Mouse (Mus musculus) thymus, adult 2 months (tissue): ENCODE data around the gene Notch3. TPM values are rescaled to one million over a fixed set of nuclear protein-coding genes. Genes with fewer than 3 reads are reported as not detected.

Experiments
- DNase-seq: peaks from one replicate; pipeline ENCODE4 v3.0.0; 2021
- H3K27ac ChIP-seq: fragments of 200-500 bp; 2 replicates; pipeline ENCODE4 v1.5.1; 2012; ENCODE audit warnings: low read length, control low read depth; ENCODE audit not compliant: control insufficient read depth, insufficient read depth
- H3K27me3 ChIP-seq: fragments of 200-500 bp; 2 replicates; pipeline ENCODE4 v1.6.1; 2012; ENCODE audit warnings: mild to moderate bottlenecking, low read length, moderate library complexity, mixed read lengths; ENCODE audit not compliant: control insufficient read depth, insufficient read depth
- H3K36me3 ChIP-seq: fragments of 200-500 bp; 2 replicates; pipeline ENCODE4 v1.6.1; 2012; ENCODE audit warnings: mild to moderate bottlenecking, low read length, moderate library complexity; ENCODE audit not compliant: control insufficient read depth, insufficient read depth
- H3K4me1 ChIP-seq: fragments of 200-500 bp; replicated peaks from 2 replicates; pipeline ENCODE4 v1.6.1; 2012; ENCODE audit warnings: low read length; ENCODE audit not compliant: control insufficient read depth, insufficient read depth
- H3K4me3 ChIP-seq: fragments of 200-500 bp; 2 replicates; pipeline ENCODE4 v1.5.1; 2012; ENCODE audit warnings: mild to moderate bottlenecking, low read length, control low read depth, moderate library complexity; ENCODE audit not compliant: control insufficient read depth, insufficient read depth
- CTCF ChIP-seq: fragments of 200-500 bp; IDR thresholded peaks from 2 replicates; pipeline ENCODE4 v1.5.1; 2012; ENCODE audit warnings: mild to moderate bottlenecking, control low read depth, low read length, moderate library complexity, borderline replicate concordance; ENCODE audit not compliant: control insufficient read depth, poor library complexity, insufficient read depth; ENCODE audit errors: extremely low read depth
- POLR2A ChIP-seq: fragments of 200-500 bp; IDR thresholded peaks from 2 replicates; pipeline ENCODE4 v1.6.1; 2012; ENCODE audit warnings: mild to moderate bottlenecking, low read length, control low read depth, moderate library complexity; ENCODE audit not compliant: control insufficient read depth, poor library complexity, insufficient read depth; ENCODE audit errors: extremely low read depth
- WGBS: fragments of 180-500 bp; shearing (Covaris S2); methylation state at CpG from one replicate; pipeline ENCODE4 v1.1.7; 2018; 5-methylcytosine and 5-hydroxymethylcytosine counted together
- polyA plus RNA-seq: library from polyadenylated mRNA; depleted of rRNA; stranded (reverse); fragments of >200 nt; gene quantifications from 2 replicates; pipeline ENCODE4 v1.2.3, GENCODE M21; 2012

Notch3 gene
- polyA plus RNA-seq, 1 experiment, result 63.0 TPM

GRCm38 (mm10) chr17:32158841-32159240 lies 7.8 kb downstream of the Notch3 start:
- DNase-seq, result no peak
- H3K27me3 ChIP-seq, result no peaks in the 10 kb centered on the region
- WGBS, result 90% methylated on average over 13 of the region's 13 CpGs

GRCm38 (mm10) chr17:32146718-32147117 lies 19.9 kb downstream of the Notch3 start:
- no peak for DNase-seq
- H3K27me3 ChIP-seq, result no peaks in the 10 kb centered on the region
- no peak overlapping the region for H3K27ac ChIP-seq
- 97% methylated on average over 8 of the region's 8 CpGs for WGBS
- peaks cover 4% of the 10 kb centered on the region; the same call in 1 of the 2 replicates for H3K4me1 ChIP-seq
- H3K4me3 ChIP-seq, result no peak overlapping the region
- TF ChIP-seq CTCF (no peak), POLR2A (no peak)
- 0 out of 2 replicates have a peak, but pooled peaks cover 4% of the 10 kb centered on the region for H3K36me3 ChIP-seq

More at GRCm38 (mm10) chr17:32158841-32159240, 7.8 kb downstream of the Notch3 start:
- no peaks in the 10 kb centered on the region for H3K36me3 ChIP-seq
- no peak for TF ChIP-seq POLR2A
- no peak for TF ChIP-seq CTCF
- H3K27ac ChIP-seq, result no peak overlapping the region
- no peak overlapping the region for H3K4me3 ChIP-seq
- peaks cover 22% of the 10 kb centered on the region for H3K4me1 ChIP-seq

- peaks cover 4% of the 10 kb centered on the region; the same call in 1 of the 2 replicates for H3K4me1 ChIP-seq
- H3K4me3 ChIP-seq, result no peak overlapping the region
- 0 out of 2 replicates have a peak, but pooled peaks have one; percentile 23 for TF ChIP-seq POLR2A
- peak; percentile 81 for TF ChIP-seq CTCF
- H3K36me3 ChIP-seq, result peaks cover 12% of the 10 kb centered on the region; the same call in 1 of the 2 replicates
- WGBS, result 34% methylated on average over 39 of the region's 39 CpGs
- DNase-seq, result peak; percentile 87
- H3K27me3 ChIP-seq, result no peaks in the 10 kb centered on the region
- H3K27ac ChIP-seq, result no peak overlapping the region
Measured at GRCm38 (mm10) chr17:32142907-32143854, 23.5 kb downstream of the Notch3 start.

- TF ChIP-seq POLR2A, result no peak
- TF ChIP-seq CTCF, result no peak
- Histone ChIP-seq H3K27ac (no peak overlapping the region), H3K4me3 (no peak overlapping the region), H3K36me3 (peaks cover 7% of the 10 kb centered on the region; the same call in 1 of the 2 replicates), H3K27me3 (no peaks in the 10 kb centered on the region), H3K4me1 (peaks cover 4% of the 10 kb centered on the region; the same call in 1 of the 2 replicates)
- no peak for DNase-seq
- 96% methylated on average over 1 of the region's 1 CpGs for WGBS
Measured at GRCm38 (mm10) chr17:32142234-32142633, 24.4 kb downstream of the Notch3 start.

- DNase-seq, result no peak
- no peak for TF ChIP-seq CTCF
- TF ChIP-seq POLR2A, result no peak
- no peak overlapping the region for H3K27ac ChIP-seq
- H3K36me3 ChIP-seq, result no peaks in the 10 kb centered on the region; the same call in none of the 2 replicates
- no peaks in the 10 kb centered on the region for H3K27me3 ChIP-seq
- 93% methylated on average over 16 of the region's 16 CpGs for WGBS
- H3K4me3 ChIP-seq, result no peak overlapping the region
- no peaks in the 10 kb centered on the region for H3K4me1 ChIP-seq
Measured at GRCm38 (mm10) chr17:32133375-32133774, 33.3 kb downstream of the Notch3 start.

GRCm38 (mm10) chr17:32132087-32132486 lies 34.6 kb downstream of the Notch3 start:
- WGBS, result 99% methylated on average over 11 of the region's 11 CpGs
- TF ChIP-seq POLR2A (no peak), CTCF (no peak)

More at GRCm38 (mm10) chr17:32132087-32132486, 34.6 kb downstream of the Notch3 start:
- Histone ChIP-seq H3K27me3 (no peaks in the 10 kb centered on the region), H3K4me1 (no peaks in the 10 kb centered on the region), H3K36me3 (no peaks in the 10 kb centered on the region; the same call in 1 of the 2 replicates), H3K4me3 (no peak overlapping the region), H3K27ac (no peak overlapping the region)
- DNase-seq, result no peak
